Mouse (Mus musculus) ES-Bruce4 (cell line): ENCODE measurements around the gene Tnfsf12. TPM values are rescaled to one million over a fixed set of nuclear protein-coding genes. Genes with fewer than 3 reads are reported as not detected.

Source experiments
- H3K27ac ChIP-seq: 2 replicates; pipeline ENCODE4 v1.5.1; 2012; ENCODE audit warnings: low read length, inconsistent platforms; ENCODE audit not compliant: insufficient read depth
- H3K27me3 ChIP-seq: 2 replicates; pipeline ENCODE4 v1.6.1; 2012; ENCODE audit warnings: mild to moderate bottlenecking, low read length, inconsistent platforms; ENCODE audit not compliant: control insufficient read depth, poor library complexity, insufficient read depth, severe bottlenecking
- H3K36me3 ChIP-seq: 2 replicates; pipeline ENCODE4 v1.6.1; 2012; ENCODE audit warnings: inconsistent platforms, mild to moderate bottlenecking, low read length, moderate library complexity; ENCODE audit not compliant: control insufficient read depth, poor library complexity, insufficient read depth, severe bottlenecking
- H3K4me1 ChIP-seq: one replicate; pipeline ENCODE4 v1.8.1; 2011; ENCODE audit warnings: low read length; ENCODE audit not compliant: control insufficient read depth, insufficient read depth
- H3K4me3 ChIP-seq: 2 replicates; pipeline ENCODE4 v1.5.1; 2011; ENCODE audit warnings: low read depth, mild to moderate bottlenecking, low read length
- H3K9ac ChIP-seq: 2 replicates; pipeline ENCODE4 v1.6.1; 2012; ENCODE audit warnings: low read depth, mild to moderate bottlenecking, inconsistent platforms; ENCODE audit not compliant: poor library complexity, severe bottlenecking
- H3K9me3 ChIP-seq: replicated peaks from 2 replicates; pipeline ENCODE4 v1.6.1; 2012; ENCODE audit warnings: mild to moderate bottlenecking, low read length, inconsistent platforms; ENCODE audit not compliant: control insufficient read depth, poor library complexity, insufficient read depth, severe bottlenecking
- CTCF ChIP-seq: IDR thresholded peaks from one replicate; pipeline ENCODE4 v1.8.1; 2011; ENCODE audit warnings: low read depth, low read length
- EP300 ChIP-seq: IDR thresholded peaks from 2 replicates; pipeline ENCODE4 v1.6.1; 2011; ENCODE audit warnings: low read depth, low read length; ENCODE audit not compliant: insufficient read depth
- POLR2A ChIP-seq: IDR thresholded peaks from one replicate; pipeline ENCODE4 v1.8.1; 2011; ENCODE audit warnings: low read length; ENCODE audit not compliant: insufficient read depth
- polyA plus RNA-seq: library from polyadenylated mRNA; stranded (reverse); fragments of >200 nt; gene quantifications from 2 replicates; pipeline ENCODE4 v1.2.4, GENCODE M21; 2011; ENCODE audit warnings: low read depth; ENCODE audit not compliant: missing spikeins, insufficient read depth, insufficient read length

The Tnfsf12 gene
- polyA plus RNA-seq, 1 experiment: 3.4 TPM

DNA sequence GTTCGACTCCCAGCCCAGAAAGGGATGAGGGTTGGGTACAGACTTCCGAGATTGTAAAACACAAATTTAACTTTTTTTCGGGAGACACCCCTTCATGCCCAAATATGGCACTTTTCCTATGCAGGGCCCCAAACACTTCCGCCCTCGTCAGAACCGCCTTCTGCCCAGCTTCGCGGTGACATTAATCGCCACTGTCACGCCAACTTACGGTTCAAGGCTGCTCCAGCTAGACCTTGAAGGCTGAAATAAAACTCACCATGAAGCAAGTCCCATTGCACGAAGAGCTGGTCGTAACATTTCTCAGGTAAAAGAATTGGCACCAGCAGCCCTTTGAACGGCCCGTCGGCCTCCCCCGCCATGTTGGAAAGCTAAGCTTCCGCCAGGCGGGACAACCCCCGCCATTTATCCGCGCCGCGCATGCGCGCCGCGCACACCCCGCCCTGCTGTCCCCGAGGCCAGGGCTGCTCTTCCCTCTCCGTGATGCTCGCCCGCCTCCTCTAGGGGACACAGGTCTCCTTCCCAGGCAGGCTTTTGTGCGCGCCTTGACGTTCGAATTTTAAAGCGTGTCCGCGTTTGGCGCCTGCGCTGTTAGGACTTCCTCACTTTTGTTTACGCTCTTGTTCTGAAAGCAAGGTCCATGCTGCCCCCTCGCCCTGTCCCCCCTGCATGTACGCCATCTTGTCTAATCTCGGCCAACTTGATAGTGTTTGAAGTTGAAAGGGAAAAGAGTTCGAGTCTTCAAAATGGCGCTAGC, 33.3 kb downstream of the Tnfsf12 start, which contains the start of gene Mpdu1:
TSS of gene Mpdu1 (minus strand) at position 430 of the 754 bp plus-strand sequence.
- Histone ChIP-seq H3K36me3 (peaks cover 8% of the 10 kb centered on the region), H3K9me3 (no peaks in the 10 kb centered on the region; the same call in 1 of the 2 replicates), H3K4me3 (peak within 1 kb of the TSS; percentile 94), H3K9ac (peak within 1 kb of the TSS; percentile 75), H3K4me1 (no peaks in the 10 kb centered on the region), H3K27me3 (no peaks in the 10 kb centered on the region), H3K27ac (peak within 1 kb of the TSS; percentile 95)
- TF ChIP-seq CTCF (peak; percentile 6), POLR2A (peak; percentile 57), EP300 (0 out of 2 replicates have a peak, but pooled peaks have one; percentile 53)

DNA sequence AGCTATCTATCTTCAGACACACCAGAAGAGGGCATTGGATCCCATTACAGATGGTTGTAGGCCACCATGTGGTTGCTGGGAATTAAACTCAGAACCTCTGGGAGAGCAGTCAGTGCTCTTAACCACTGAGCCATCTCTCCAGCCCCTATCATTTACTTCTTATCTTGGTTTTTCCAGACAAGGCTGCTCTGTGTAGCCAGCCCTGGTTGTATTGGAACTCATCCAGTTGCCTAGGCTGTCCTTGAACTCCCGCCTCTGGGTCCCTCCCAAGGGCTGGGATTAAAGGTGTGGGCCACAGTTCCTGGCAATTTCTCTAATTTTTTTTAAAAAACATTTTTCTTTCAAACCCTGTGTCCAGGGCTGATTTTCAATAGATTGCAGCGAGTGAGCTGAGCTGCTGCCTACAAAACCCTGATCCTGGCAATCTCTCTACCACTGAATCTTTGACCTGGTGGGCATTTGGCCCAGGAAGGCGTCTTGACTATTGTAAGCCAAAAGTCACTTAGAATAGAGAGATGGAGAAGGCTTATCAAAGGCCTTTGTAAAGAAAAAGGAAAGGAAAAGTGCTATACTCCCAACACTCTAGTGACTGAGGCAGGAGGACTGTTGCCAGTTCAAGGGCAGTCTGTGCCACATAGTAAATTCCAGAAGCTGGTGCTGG, 34.3 kb downstream of the Tnfsf12 start:
- H3K27me3 ChIP-seq: no peaks in the 10 kb centered on the region
- H3K36me3 ChIP-seq: peaks cover 8% of the 10 kb centered on the region
- no peaks in the 10 kb centered on the region for H3K4me1 ChIP-seq
- TF ChIP-seq CTCF (no peak), EP300 (no peak), POLR2A (no peak)
- H3K27ac ChIP-seq: peak overlapping the region; percentile 95
- H3K9me3 ChIP-seq: no peaks in the 10 kb centered on the region; the same call in 1 of the 2 replicates
- H3K4me3 ChIP-seq: peak overlapping the region; percentile 94
- peak overlapping the region; percentile 75 for H3K9ac ChIP-seq

DNA sequence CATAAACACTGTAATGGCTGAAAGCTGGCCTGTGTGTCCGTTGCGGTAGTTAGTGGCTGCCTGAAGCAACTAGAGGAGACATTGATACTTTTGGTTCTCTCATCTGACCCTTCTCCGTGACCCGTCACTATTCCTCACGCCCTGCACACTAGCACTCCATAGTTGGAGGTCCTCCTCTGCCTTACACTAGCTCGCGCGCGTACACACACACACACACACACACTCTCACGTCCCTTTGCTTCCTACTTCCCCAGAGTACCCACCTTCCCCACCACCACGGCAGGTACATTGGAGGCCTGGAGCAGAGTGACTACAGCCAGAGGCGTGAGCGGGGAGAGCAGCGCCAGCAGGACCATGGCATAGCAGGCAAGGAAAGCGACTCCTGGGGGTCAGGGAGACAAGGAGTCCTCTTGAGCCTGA, 38.2 kb downstream of the Tnfsf12 start:
- TF ChIP-seq POLR2A (no peak), EP300 (no peak), CTCF (no peak)
- peak overlapping the region; percentile 60 for H3K27ac ChIP-seq
- peak overlapping the region; percentile 77; the same call in 1 of the 2 replicates for H3K9ac ChIP-seq
- H3K4me1 ChIP-seq: no peaks in the 10 kb centered on the region
- no peaks in the 10 kb centered on the region for H3K9me3 ChIP-seq
- H3K4me3 ChIP-seq: peak overlapping the region; percentile 43
- peaks cover 7% of the 10 kb centered on the region for H3K36me3 ChIP-seq
- no peaks in the 10 kb centered on the region for H3K27me3 ChIP-seq

DNA sequence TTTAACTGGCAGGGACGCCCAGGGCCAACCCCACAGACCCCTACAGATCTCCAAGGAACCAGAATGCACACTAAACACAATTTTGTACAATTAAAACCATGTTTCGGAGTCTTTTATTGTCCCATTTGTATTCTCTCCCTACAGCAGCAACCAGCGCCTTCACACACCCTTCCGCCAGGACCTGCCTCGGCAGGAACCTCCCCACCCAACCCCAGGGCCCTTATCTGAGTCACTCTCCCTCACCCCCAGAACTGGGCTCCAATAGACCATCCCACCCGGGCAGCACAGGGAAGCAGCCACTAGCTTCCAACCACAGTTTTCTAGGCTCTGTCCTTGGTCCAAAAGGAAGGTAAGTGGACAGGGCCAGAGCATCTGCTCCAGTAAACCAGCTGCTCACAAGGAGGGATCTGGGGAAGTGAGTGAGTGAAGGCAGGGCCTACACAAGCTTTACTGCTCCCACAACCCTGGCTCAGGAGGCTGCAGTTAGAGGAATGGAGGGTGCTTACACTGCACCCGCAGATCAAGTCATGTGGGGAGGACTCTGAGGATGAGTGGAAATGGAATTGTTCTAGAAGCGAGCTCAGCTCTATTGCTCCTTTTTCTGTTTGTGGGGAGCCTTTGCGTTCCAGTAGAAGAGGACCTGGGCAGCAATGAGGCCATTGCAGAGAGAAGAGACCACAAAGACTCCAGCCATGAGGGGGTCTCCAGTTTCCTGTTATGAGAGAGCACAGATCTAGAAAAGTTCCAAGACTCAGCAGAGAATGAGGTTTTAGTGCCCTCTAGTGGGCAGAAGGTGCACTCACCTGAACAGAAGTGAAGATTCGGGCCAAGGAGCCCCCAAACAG, 38.8 kb downstream of the Tnfsf12 start:
- H3K27ac ChIP-seq: peak overlapping the region; percentile 85
- peak overlapping the region; percentile 77 for H3K9ac ChIP-seq
- H3K4me3 ChIP-seq: peak overlapping the region; percentile 77
- no peaks in the 10 kb centered on the region for H3K27me3 ChIP-seq
- peaks cover 13% of the 10 kb centered on the region for H3K36me3 ChIP-seq
- H3K9me3 ChIP-seq: no peaks in the 10 kb centered on the region
- no peaks in the 10 kb centered on the region for H3K4me1 ChIP-seq
- peak; percentile 62 for TF ChIP-seq CTCF
- no peak for TF ChIP-seq POLR2A

DNA sequence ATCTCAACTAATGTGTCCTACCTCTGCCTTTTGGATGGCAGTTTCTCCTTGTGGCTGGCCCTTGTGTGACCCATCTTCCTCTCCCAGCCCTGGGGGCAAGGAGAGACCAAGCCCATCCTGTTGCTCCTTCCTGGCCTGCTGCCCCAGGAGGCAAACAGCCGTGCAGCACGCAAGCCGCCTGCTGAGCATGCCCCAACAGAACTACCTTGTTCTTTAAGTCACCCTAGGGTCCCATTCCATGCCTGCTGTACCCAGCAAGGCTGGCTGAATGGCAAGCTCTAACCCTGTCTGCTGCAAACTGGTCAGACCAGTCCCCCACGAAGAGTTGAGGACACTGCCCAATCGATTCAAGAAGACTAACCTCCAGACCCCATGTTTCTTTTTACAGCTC, 39.6 kb downstream of the Tnfsf12 start:
- Histone ChIP-seq H3K4me3 (peak overlapping the region; percentile 77), H3K27me3 (no peaks in the 10 kb centered on the region), H3K27ac (peak overlapping the region; percentile 85), H3K36me3 (peaks cover 20% of the 10 kb centered on the region), H3K4me1 (no peaks in the 10 kb centered on the region), H3K9me3 (no peaks in the 10 kb centered on the region), H3K9ac (peak overlapping the region; percentile 77)
- TF ChIP-seq EP300 (peak; percentile 93), POLR2A (no peak)
